Mouse (Mus musculus) bone marrow macrophage, adult 2 months (primary cell): ENCODE results near the gene Yipf6.

Experiments
- CTCF ChIP-seq: IDR thresholded peaks from 2 replicates; pipeline ENCODE4 v1.5.1; 2012; ENCODE audit warnings: low read depth, mild to moderate bottlenecking, low read length, moderate library complexity
- POLR2A ChIP-seq: IDR thresholded peaks from 2 replicates; pipeline ENCODE4 v1.6.1; 2012; ENCODE audit warnings: mild to moderate bottlenecking, low read depth, low read length, borderline replicate concordance

GRCm38 (mm10) chrX:98958287-98958686, 22.2 kb downstream of the Yipf6 start:
- TF ChIP-seq CTCF, result no peak
- no peak for TF ChIP-seq POLR2A
